ENCODE assay signal across 33 mouse cellular contexts in the genomic region with DNA sequence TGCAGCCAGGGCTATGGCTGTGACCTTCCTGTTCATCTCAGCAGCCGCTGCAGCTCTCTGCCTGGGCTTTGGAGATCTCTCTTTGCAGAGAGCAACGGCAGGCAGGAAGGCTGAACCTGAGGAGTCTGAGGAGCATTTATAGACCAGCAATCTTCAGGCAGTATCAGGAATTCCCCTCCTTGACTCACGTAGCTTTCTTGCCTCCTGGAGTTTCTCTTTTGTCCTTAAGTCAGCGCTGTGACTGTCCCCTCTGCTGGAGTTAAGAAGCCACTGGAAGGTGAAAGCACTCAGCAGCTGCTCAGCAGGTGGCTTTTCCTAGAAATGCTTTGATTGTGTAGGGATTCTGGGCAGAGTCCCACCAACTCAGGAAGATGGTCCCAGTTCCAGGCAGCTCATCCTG. TPM values are rescaled to one million over a fixed set of nuclear protein-coding genes. Genes with fewer than 3 reads are reported as not detected.
A peak's percentile ranks its signal among the peaks of the same experiment; 100 is the strongest.
DNase-seq lines count a peak whose midpoint lies in the region; ATAC-seq and TF ChIP-seq lines count a peak whose summit lies in the region.
"Had no signal": no experiment of that assay in that cellular context is flagged by ENCODE, and none has a peak within 500 bp of the region (broad histone marks: within the 10 kb centered on the region; RNA-seq: fewer than 3 reads in every experiment).

No protein-coding gene starts in this region.

- H3K4me3 ChIP-seq in kidney, postnatal 0 days (replicated peaks; ENCODE audit: low read depth, low read length) = no peak overlapping the region
- H3K4me3 ChIP-seq in CH12.LX (replicated peaks in 1 of 3; ENCODE audit: low read depth in 2 of 3, low read length in 2 of 3, poor library complexity in 1 of 3) = no peak overlapping the region
- no peak overlapping the region for H3K4me3 ChIP-seq in cerebellum, adult 2 months (replicated peaks; ENCODE audit: insufficient read depth, low read depth, low read length)
- H3K4me3 ChIP-seq: embryonic facial prominence, embryonic 10.5 days; embryonic facial prominence, embryonic 15.5 days; forebrain, embryonic 12.5 days; heart, adult 2 months; heart, embryonic 12.5 days; hindbrain, embryonic 13.5 days; limb, embryonic 13.5 days; liver, embryonic 13.5 days; neural tube, embryonic 13.5 days; stomach, embryonic 15.5 days had no signal

- dilution Hi-C loops in CH12.LX (cut with MboI; ENCODE audit: extremely low pct_ligation_motif_present, extremely low pct_unique_long_range_greater_than_20kb, low sequenced_read_pairs) = no loop called here

- no peak for TF ChIP-seq CTCF in kidney, postnatal 0 days (IDR thresholded peaks at IDR 0.05; ENCODE audit: low read depth)
- TF ChIP-seq CTCF in CH12.LX (conservative IDR thresholded peaks at IDR 0.05 in 1 of 2, IDR thresholded peaks at IDR 0.05 in 1 of 2; ENCODE audit: low read depth in 2 of 2, low read length in 2 of 2) = peak in 1 of 2 experiments; percentile 9; a peak in 1 of 4 replicates
- no peak for TF ChIP-seq CTCF in cerebellum, adult 2 months (IDR thresholded peaks at IDR 0.05; ENCODE audit: borderline replicate concordance, insufficient read depth, low read depth, low read length)

- in situ Hi-C loops in CH12.LX (cut with MboI; ENCODE audit: low pct_ligation_motif_present, low pct_unique_long_range_greater_than_20kb, low sequenced_read_pairs) = no loop called here

- no peaks in the 10 kb centered on the region for H3K36me3 ChIP-seq in kidney, postnatal 0 days (ENCODE audit: insufficient read depth, low read length)
- H3K36me3 ChIP-seq in CH12.LX (replicated peaks in 1 of 2; ENCODE audit: control insufficient read depth in 1 of 2, insufficient read depth in 1 of 2, low read length in 1 of 2) = no peaks in the 10 kb centered on the region
- H3K36me3 ChIP-seq: embryonic facial prominence, embryonic 10.5 days; embryonic facial prominence, embryonic 15.5 days; forebrain, embryonic 12.5 days; heart, embryonic 12.5 days; hindbrain, embryonic 13.5 days; limb, embryonic 13.5 days; liver, embryonic 13.5 days; neural tube, embryonic 13.5 days; stomach, embryonic 15.5 days had no signal

- WGBS in kidney, postnatal 0 days = 8% methylated on average over 4 of the region's 4 CpGs
- WGBS in cerebellum, adult 2 months = 30% methylated on average over 4 of the region's 4 CpGs

- no peak overlapping the region for H3K4me2 ChIP-seq in kidney, postnatal 0 days (ENCODE audit: low read length)
- peak overlapping the region; percentile 59; the same call in 1 of the 2 replicates for H3K4me2 ChIP-seq in CH12.LX (ENCODE audit: insufficient read depth, low read depth, poor library complexity, severe bottlenecking)
- H3K4me2 ChIP-seq: embryonic facial prominence, embryonic 15.5 days; forebrain, embryonic 12.5 days; heart, embryonic 12.5 days; hindbrain, embryonic 13.5 days; limb, embryonic 13.5 days; liver, embryonic 13.5 days; neural tube, embryonic 13.5 days; stomach, embryonic 15.5 days had no signal

- H3K27me3 ChIP-seq in kidney, postnatal 0 days (ENCODE audit: insufficient read depth, low read length) = no peaks in the 10 kb centered on the region
- peaks cover 6% of the 10 kb centered on the region for H3K27me3 ChIP-seq in CH12.LX (replicated peaks)
- H3K27me3 ChIP-seq in cerebellum, adult 2 months (ENCODE audit: control insufficient read depth, insufficient read depth, low read length) = no peaks in the 10 kb centered on the region
- H3K27me3 ChIP-seq: embryonic facial prominence, embryonic 15.5 days; forebrain, embryonic 12.5 days; hindbrain, embryonic 13.5 days; limb, embryonic 13.5 days; liver, embryonic 13.5 days; neural tube, embryonic 13.5 days; stomach, embryonic 15.5 days had no signal

- no peaks in the 10 kb centered on the region for H3K79me2 ChIP-seq in CH12.LX (replicated peaks; ENCODE audit: control insufficient read depth, extremely low read depth, insufficient read depth, poor library complexity, severe bottlenecking)

- no peak for TF ChIP-seq EP300 in CH12.LX (IDR thresholded peaks at IDR 0.05; ENCODE audit: low read length)

- DNase-seq in kidney, postnatal 0 days (ENCODE audit: low spot score) = no peak
- no peak for DNase-seq in kidney, adult 11 months
- DNase-seq in A20 (ENCODE audit: low read depth, low spot score) (peak; percentile 26), CH12.LX (ENCODE audit: extremely low read depth) (no peak)
- no peak for DNase-seq in cerebellum, adult 2 months
- no peak for DNase-seq in c-Kit-positive CD71-positive TER-119-positive erythroid progenitor cells, embryonic 14.5 days (ENCODE audit: low spot score)
- DNase-seq: adrenal gland, postnatal 14 days; cerebellum, adult 11-12 months; cerebellum, postnatal 10 days; forebrain, postnatal 0 days; gastrocnemius, postnatal 25 days; heart, adult 2 months; heart, postnatal 4 days; kidney, postnatal 4 days; liver, embryonic 13.5 days; lung, adult 18-20 months; lung, postnatal 4 days; right cerebral cortex, postnatal 14 days had no signal

- H3K27ac ChIP-seq in kidney, postnatal 0 days = no peak overlapping the region
- no peak overlapping the region for H3K27ac ChIP-seq in CH12.LX (ENCODE audit: insufficient read depth, low read depth)
- no peak overlapping the region for H3K27ac ChIP-seq in cerebellum, adult 2 months (ENCODE audit: insufficient read depth, low read length)
- H3K27ac ChIP-seq: embryonic facial prominence, embryonic 10.5 days; embryonic facial prominence, embryonic 15.5 days; forebrain, embryonic 12.5 days; heart, adult 2 months; hindbrain, embryonic 13.5 days; limb, embryonic 13.5 days; liver, embryonic 13.5 days; neural tube, embryonic 13.5 days; stomach, embryonic 15.5 days had no signal

- TF ChIP-seq POLR2A in CH12.LX (IDR thresholded peaks at IDR 0.05; ENCODE audit: low read depth, low read length) = no peak
- no peak for TF ChIP-seq POLR2A in cerebellum, adult 2 months (IDR thresholded peaks at IDR 0.05; ENCODE audit: borderline replicate concordance, insufficient read depth, low read length)

- no peaks in the 10 kb centered on the region for H3K9me3 ChIP-seq in kidney, postnatal 0 days (replicated peaks; ENCODE audit: low read length)
- no peaks in the 10 kb centered on the region for H3K9me3 ChIP-seq in CH12.LX (replicated peaks; ENCODE audit: low read length)
- H3K9me3 ChIP-seq: embryonic facial prominence, embryonic 10.5 days; embryonic facial prominence, embryonic 15.5 days; forebrain, embryonic 12.5 days; heart, embryonic 12.5 days; hindbrain, embryonic 13.5 days; limb, embryonic 13.5 days; liver, embryonic 13.5 days; neural tube, embryonic 13.5 days; stomach, embryonic 15.5 days had no signal

- no peak for TF ChIP-seq RAD21 in CH12.LX (IDR thresholded peaks at IDR 0.05; ENCODE audit: low read depth, low read length)

- H3K9ac ChIP-seq in kidney, postnatal 0 days (ENCODE audit: low read depth, low read length) = 0 out of 2 replicates have a peak overlapping the region, but pooled peaks have one; percentile 14
- H3K9ac ChIP-seq in CH12.LX (ENCODE audit: insufficient read depth, low read depth) = no peak overlapping the region
- H3K9ac ChIP-seq: embryonic facial prominence, embryonic 15.5 days; forebrain, embryonic 12.5 days; forebrain, postnatal 0 days; heart, embryonic 12.5 days; hindbrain, embryonic 13.5 days; limb, embryonic 13.5 days; liver, embryonic 13.5 days; neural tube, embryonic 13.5 days; stomach, embryonic 15.5 days had no signal

- ATAC-seq in kidney, postnatal 0 days (replicated peaks; ENCODE audit: low FRiP score, low read depth) = no peak
- ATAC-seq in activated CD4-positive, CD25-positive, alpha-beta regulatory T cell, adult 4 months = peak; percentile 40
- ATAC-seq: forebrain, postnatal 0 days; intestine, postnatal 0 days; lung, postnatal 0 days had no signal

- H3K4me1 ChIP-seq in kidney, postnatal 0 days (replicated peaks; ENCODE audit: insufficient read depth, low read length) = no peaks in the 10 kb centered on the region
- H3K4me1 ChIP-seq in CH12.LX (ENCODE audit: control insufficient read depth in 1 of 2, insufficient read depth in 2 of 2) = peaks cover 0 to 6% of the 10 kb centered on the region in 2 experiments; a peak in 2 of 4 replicates
- peaks cover 4% of the 10 kb centered on the region; the same call in 1 of the 2 replicates for H3K4me1 ChIP-seq in cerebellum, adult 2 months (ENCODE audit: control insufficient read depth, insufficient read depth, low read length)
- H3K4me1 ChIP-seq: embryonic facial prominence, embryonic 10.5 days; embryonic facial prominence, embryonic 15.5 days; forebrain, embryonic 12.5 days; hindbrain, embryonic 13.5 days; stomach, embryonic 15.5 days had no signal

TF ChIP-seq in CH12.LX, 34 proteins besides CTCF, POLR2A, EP300 and RAD21 (continues in another document):
- TF ChIP-seq TBP (conservative IDR thresholded peaks at IDR 0.05; ENCODE audit: low read depth, low read length) = no peak

RNA-seq across cellular contexts. Expression of a gene that starts 14.5 kb away (rescaled TPM):
- polyA plus RNA-seq in kidney, postnatal 0 days (2015; fragmentation: Nextera tagmentation; extraction: Ambion mirVana) = 3.4 and 3.8 TPM in 2 replicates
- total RNA-seq in CH12.LX (2012; rRNA removed) (0.30 and 0.55 TPM in 2 replicates), CH12.LX (2014; rRNA removed) (1.8 and 2.6 TPM in 2 replicates)
- polyA plus RNA-seq in CH12.LX (2012; ENCODE audit: insufficient read length, low read depth) = 4.9 and 5.1 TPM in 2 replicates
- 10 to 100 TPM; 10.2 to 27.1 TPM for polyA plus RNA-seq in activated CD4-positive, CD25-positive, alpha-beta regulatory T cell, adult 4 months (2017; shearing (Covaris generic))
- polyA plus RNA-seq in cerebellum, adult 2 months (2012; rRNA removed) = 0.64 and 0.65 TPM in 2 replicates
- total RNA-seq: gastrocnemius, postnatal 25 days; layer of hippocampus, postnatal 25 days had no signal

RNA-seq across cellular contexts. Expression of a gene that starts 31.6 kb away (rescaled TPM):
- polyA plus RNA-seq in kidney, postnatal 0 days (2015; fragmentation: Nextera tagmentation; extraction: Ambion mirVana) = 8.0 and 9.2 TPM in 2 replicates
- total RNA-seq in CH12.LX (2012; rRNA removed) = 0.25 and 0.34 TPM in 2 replicates
- total RNA-seq in CH12.LX (2014; rRNA removed) = not detected in 2 replicates
- polyA plus RNA-seq in CH12.LX (2012; ENCODE audit: insufficient read length, low read depth) = not detected in 2 replicates
- polyA plus RNA-seq in activated CD4-positive, CD25-positive, alpha-beta regulatory T cell, adult 4 months (2017; shearing (Covaris generic)) = 1 to 10 TPM; 7.7 to 9.8 TPM
- 12.8 and 17.8 TPM in 2 replicates for polyA plus RNA-seq in cerebellum, adult 2 months (2012; rRNA removed)
- total RNA-seq: common myeloid progenitor, adult 5-6 weeks had no signal

RNA-seq across cellular contexts. Expression of a gene that starts 35.3 kb away (rescaled TPM):
- 0.08 and 0.13 TPM in 2 replicates for polyA plus RNA-seq in kidney, postnatal 0 days (2015; fragmentation: Nextera tagmentation; extraction: Ambion mirVana)
- total RNA-seq in CH12.LX (2012; rRNA removed) = not detected in 2 replicates
- not detected in 2 replicates for total RNA-seq in CH12.LX (2014; rRNA removed)
- not detected in 2 replicates for polyA plus RNA-seq in CH12.LX (2012; ENCODE audit: insufficient read length, low read depth)
- polyA plus RNA-seq in activated CD4-positive, CD25-positive, alpha-beta regulatory T cell, adult 4 months (2017; shearing (Covaris generic)) = under 1 TPM in 1 of 2 experiments, not detected in 1; 0.20 TPM
- 0.17 TPM in 1 of 2 replicates, not detected in the other for polyA plus RNA-seq in cerebellum, adult 2 months (2012; rRNA removed)
- total RNA-seq: forebrain, postnatal 0 days; layer of hippocampus, postnatal 25 days; left cerebral cortex, postnatal 36 days had no signal
- polyA plus RNA-seq: embryonic facial prominence, embryonic 10.5 days; forebrain, embryonic 12.5 days; forebrain, postnatal 0 days; heart, embryonic 12.5 days; hindbrain, embryonic 13.5 days; kidney, embryonic 14.5 days; liver, embryonic 13.5 days; lung, postnatal 0 days; neural tube, embryonic 13.5 days; stomach, embryonic 15.5 days had no signal

RNA-seq across cellular contexts. Expression of a gene that starts 52.9 kb away (rescaled TPM):
- polyA plus RNA-seq in kidney, postnatal 0 days (2015; fragmentation: Nextera tagmentation; extraction: Ambion mirVana) = 33.8 and 34.8 TPM in 2 replicates
- total RNA-seq in CH12.LX (2012; rRNA removed) (43.6 and 51.7 TPM in 2 replicates), CH12.LX (2014; rRNA removed) (62.9 and 63.7 TPM in 2 replicates)
- polyA plus RNA-seq in CH12.LX (2012; ENCODE audit: insufficient read length, low read depth) = 72.9 and 95.3 TPM in 2 replicates
- 10 to 100 TPM; 37.7 to 41.4 TPM for polyA plus RNA-seq in activated CD4-positive, CD25-positive, alpha-beta regulatory T cell, adult 4 months (2017; shearing (Covaris generic))
- 15.3 and 15.6 TPM in 2 replicates for polyA plus RNA-seq in cerebellum, adult 2 months (2012; rRNA removed)
